Mouse (Mus musculus): Measurements from ENCODE around the gene Cyp17a1.

The Cyp17a1 gene

DNA sequence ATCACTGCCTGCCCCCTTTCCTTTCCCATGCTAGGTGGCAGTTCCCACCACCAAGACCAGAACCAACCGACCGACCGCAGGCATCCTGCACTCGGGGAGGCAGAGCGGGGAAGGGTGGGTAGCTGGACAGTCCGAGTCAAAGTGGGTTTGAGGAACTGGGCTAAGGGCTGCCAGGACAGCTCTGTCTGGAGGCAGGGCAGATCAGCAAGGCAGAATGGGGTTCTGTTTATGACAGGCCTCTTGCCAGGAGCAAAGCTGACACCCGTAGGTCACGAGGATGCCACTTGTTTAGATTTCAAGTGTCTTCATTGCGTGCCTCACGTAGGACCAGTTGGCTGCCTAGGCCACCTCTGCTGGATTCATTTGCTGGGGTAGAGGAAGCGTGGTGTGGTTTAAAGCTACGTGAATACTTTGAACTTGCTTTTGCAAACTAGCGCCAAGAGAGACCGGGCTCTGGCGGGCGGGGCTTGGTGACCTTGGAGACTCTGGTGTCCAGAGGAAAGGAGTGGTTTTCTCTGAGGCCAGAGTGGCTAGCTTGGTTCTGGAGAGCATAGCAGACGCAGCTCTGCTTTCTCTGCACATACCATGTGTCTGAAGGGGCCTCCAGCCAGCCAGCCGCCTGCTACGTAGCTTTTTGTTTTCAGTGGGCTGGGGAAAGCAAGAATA is 31.4 kb downstream of the Cyp17a1 start:
- no peak for DNase-seq

- no peak for DNase-seq
These were observed 32.2 kb downstream of the Cyp17a1 start for GRCm38 (mm10) chr19:46640780-46641179.

GRCm38 (mm10) chr19:46639496-46639895 is 33.5 kb downstream of the Cyp17a1 start:
- no peak for DNase-seq

- no peak for DNase-seq
These were observed 33.9 kb downstream of the Cyp17a1 start for GRCm38 (mm10) chr19:46639053-46639452.

- DNase-seq, result no peak
These were observed 35.4 kb downstream of the Cyp17a1 start for GRCm38 (mm10) chr19:46637598-46637997.

DNA sequence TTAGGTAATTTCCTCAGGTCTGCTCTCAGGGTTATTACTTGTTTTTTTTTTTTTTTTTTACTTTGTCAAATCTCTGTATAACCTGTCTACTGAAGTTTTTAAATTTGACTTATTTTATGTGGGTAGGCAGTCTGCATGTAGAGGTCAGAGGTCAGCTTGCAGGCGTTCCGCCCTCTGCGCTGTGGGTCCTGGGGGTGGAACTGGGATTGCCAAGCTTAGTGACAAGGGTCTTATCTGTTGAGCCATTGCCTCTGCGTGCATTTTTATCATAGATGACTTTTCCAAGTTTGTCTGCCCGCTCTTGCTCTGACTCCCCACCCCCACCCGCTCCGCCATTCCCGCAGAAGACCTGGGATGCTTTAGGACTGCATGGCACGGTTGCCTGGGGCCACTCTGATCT is 37.2 kb downstream of the Cyp17a1 start:
- DNase-seq, result no peak

DNA sequence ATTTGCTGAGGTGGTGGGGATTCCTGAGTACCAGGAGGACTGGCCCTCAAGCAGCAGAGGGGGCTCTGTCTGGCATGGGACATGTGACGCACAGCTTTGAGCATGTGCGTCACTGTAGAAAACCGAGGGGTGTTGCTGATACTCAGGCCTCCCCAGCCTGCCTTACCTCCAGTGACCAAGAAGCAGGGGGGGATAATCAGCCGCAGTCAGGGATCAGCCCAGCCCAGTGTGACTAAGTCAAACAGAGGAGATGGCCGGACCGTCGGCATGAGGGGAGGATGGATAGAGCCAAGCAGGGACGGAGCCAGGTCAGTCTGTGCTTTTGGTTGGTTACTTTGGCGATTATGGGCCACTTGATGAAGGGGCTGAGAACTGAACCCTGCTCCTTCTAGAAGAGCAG is 41.3 kb downstream of the Cyp17a1 start:
- DNase-seq, result no peak

GRCm38 (mm10) chr19:46629807-46630206 is 43.2 kb downstream of the Cyp17a1 start:
- no peak for DNase-seq

GRCm38 (mm10) chr19:46628403-46628802 is 44.6 kb downstream of the Cyp17a1 start:
- no peak for DNase-seq

DNA sequence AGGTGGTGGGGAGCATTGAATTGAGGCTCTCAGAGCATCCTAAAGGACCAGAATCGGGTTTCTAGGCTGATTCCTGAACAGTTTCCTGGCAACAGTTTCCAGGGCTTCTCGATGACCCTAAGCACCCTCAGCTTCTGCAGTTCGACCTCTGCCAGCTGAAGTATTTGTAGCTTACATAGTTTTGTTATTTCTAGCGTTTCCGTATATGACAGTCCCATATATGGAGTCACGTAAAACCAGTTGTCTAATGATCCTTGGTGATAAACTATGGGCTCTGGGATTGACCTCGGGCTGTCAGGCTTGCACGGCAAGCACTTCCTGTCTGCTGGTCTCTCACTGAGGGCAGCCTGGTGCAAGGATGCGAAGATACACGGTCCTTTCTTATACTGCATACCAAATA is 47.5 kb downstream of the Cyp17a1 start:
- no peak for DNase-seq

- no peak for DNase-seq
These were observed 48.0 kb downstream of the Cyp17a1 start for GRCm38 (mm10) chr19:46625015-46625414.

GRCm38 (mm10) chr19:46623790-46624772 is 48.9 kb downstream of the Cyp17a1 start:
- DNase-seq, result no peak

DNA sequence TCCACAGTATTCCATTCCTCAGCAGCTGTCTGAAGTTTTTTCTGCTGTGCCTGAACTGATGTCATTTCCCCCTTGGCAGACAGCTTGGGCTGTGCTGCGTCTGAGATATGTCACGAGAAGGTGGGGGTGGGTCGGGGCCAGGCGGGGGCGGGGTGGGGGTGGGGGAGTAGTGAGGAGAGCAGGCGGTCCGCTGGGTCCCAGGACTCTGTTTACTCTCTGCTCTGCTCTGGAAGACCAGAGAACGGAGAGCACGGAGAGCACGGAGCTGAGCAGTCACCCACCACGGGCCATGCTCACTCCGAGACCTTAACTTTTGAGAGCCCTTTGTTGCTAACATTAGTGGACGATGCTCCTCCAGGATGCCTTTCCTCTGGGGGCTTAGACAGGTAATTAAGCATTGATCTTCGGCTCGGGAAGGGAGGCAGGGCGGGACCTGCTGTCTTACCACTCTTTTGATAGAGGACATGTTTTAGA is 49.7 kb downstream of the Cyp17a1 start:
- DNase-seq, result peak; percentile 30

GRCm38 (mm10) chr19:46622659-46623193 is 50.2 kb downstream of the Cyp17a1 start:
- DNase-seq, result no peak

GRCm38 (mm10) chr19:46621236-46622183 is 51.5 kb downstream of the Cyp17a1 start:
- DNase-seq, result peak; percentile 49

DNA sequence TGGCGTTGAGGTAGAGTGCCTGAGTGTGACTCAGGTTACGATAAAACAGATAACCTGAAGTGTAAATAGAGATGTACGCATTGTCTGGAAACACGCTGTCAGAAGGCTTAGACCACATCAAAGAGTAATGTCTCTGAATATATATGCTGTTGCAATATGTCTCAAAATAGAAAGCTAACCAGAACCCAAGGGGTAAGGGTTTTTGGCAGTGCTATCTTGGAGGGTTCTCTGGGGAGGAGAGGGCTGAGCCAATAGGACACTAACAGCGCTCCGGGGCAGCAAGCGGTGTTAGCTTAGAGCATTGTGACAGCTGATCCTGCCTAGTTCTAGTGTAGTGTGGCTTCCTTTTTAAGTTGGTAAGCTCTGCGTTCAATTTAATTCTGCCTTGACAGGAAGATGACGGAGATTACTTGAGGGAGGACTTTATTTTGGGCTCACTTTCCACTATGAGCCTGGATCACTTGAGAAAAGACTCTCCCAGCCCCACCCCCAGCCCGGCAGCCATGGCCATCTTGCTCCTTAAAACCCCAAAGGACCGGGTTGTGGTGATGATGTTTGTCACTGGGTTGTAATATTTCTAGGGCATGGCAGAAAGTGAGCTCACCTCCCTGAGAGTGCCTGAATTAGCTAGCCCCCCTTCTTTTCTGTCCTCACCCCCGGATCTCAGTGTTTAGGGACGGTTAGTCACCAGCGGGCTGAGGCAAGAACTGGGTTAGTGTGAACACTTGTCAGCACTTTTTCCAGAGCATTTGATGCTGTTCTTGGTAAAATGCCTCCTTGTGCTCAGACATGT is 52.8 kb downstream of the Cyp17a1 start:
- DNase-seq, result peak; percentile 81

DNA sequence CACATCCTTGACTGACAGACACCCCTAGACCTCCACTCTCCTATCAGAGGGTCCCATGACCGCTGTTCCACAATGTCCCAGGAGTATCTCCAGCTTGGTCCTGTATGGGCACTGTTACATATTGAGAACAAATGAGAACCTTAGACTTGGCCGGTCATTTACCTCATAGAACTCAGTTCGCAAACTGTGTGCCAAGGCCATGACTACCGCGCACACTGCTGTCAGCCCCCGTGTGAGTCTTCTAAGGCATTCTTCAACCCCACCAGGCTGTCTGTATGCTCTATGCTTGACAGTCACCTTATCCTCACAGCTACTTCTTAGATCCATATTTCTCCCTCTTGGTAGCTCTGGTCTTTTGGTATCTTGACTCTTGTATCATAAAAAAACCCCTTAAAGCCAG is 53.5 kb downstream of the Cyp17a1 start:
- DNase-seq, result no peak

DNA sequence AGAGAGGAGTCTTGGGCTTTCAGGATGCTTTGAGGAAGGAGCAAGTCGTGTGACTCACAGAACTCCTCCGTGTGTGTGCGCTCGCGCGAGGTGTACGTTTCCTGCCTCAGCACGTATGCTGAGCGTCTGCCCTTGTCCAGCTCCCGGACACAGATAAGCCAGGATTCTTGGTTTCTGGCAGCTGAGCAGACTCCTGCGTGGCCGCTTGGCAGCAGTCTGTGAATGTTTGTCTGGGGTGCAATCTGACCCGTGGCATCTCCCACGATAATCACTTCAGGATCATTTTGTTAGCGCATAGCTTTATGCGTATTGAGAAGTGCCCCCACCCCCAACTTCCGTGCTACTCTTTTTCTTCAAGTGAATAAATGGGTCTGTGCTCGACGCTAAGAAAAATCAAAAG is 54.0 kb downstream of the Cyp17a1 start:
- peak; percentile 33 for DNase-seq

DNA sequence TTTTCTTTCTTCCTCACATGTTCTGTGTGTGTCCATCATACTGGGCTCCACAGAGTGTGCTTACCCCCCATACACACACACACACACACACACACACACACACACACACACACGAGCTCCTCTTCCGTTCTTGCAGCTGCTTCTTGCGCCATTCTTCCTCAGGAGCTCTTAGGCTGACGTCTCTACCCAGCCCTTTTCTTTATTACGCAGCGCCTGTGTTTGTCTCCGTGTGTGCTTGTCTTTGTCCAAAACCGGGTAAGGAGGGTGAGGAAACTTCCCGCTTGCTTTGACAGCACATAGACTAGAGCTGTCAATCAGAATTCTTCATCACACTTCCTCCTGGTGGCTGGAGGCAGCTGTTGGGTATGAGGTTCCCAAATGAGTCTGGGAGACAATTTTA is 54.6 kb downstream of the Cyp17a1 start:
- DNase-seq, result no peak

DNA sequence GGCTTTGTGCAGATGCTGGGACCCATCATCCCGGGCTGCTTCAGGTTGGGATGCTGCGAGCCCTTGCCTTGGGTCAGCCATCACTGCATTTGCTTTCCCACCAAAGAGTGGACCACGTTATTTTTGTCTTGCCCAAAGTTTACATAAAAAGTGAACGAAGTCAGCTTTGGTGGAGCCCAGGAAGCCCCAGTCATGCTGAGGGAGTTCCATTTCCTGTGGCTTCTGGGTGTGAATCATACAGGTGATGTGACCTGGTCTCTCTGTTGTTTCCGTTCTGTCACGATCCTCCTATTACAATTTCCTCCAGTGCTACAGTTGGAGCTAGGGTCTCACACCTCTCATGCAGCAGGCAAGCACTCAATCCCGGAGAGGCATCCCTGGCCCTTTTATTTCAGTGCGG is 55.6 kb downstream of the Cyp17a1 start:
- DNase-seq, result no peak
